Mouse (Mus musculus) cerebellum, adult 2 months (tissue): Measurements from ENCODE around the gene Mllt1. TPM values are rescaled to one million over a fixed set of nuclear protein-coding genes. Genes with fewer than 3 reads are reported as not detected.
A peak's percentile ranks its signal among the peaks of the same experiment; 100 is the strongest.

Experiments
- DNase-seq, 2 experiments: peaks; one replicate each; pipeline ENCODE4 v3.0.0; 2021
- H3K27ac ChIP-seq: fragments of 200-500 bp; 2 replicates; pipeline ENCODE4 v1.5.1; 2012; ENCODE audit warnings: low read length, control low read depth, inconsistent platforms; ENCODE audit not compliant: insufficient read depth
- H3K27me3 ChIP-seq: fragments of 200-500 bp; 2 replicates; pipeline ENCODE4 v1.6.1; 2012; ENCODE audit warnings: inconsistent platforms, mild to moderate bottlenecking, low read length, moderate library complexity; ENCODE audit not compliant: control insufficient read depth, insufficient read depth
- H3K4me1 ChIP-seq: fragments of 200-500 bp; 2 replicates; pipeline ENCODE4 v1.6.1; 2011; ENCODE audit warnings: low read length; ENCODE audit not compliant: control insufficient read depth, insufficient read depth
- H3K4me3 ChIP-seq: fragments of 200-500 bp; replicated peaks from 2 replicates; pipeline ENCODE3; 2011; ENCODE audit warnings: mild to moderate bottlenecking, low read depth, low read length, control low read depth; ENCODE audit not compliant: insufficient read depth
- CTCF ChIP-seq: fragments of 200-500 bp; IDR thresholded peaks from 2 replicates; pipeline ENCODE4 v1.5.1; 2011; ENCODE audit warnings: low read depth, mild to moderate bottlenecking, control low read depth, low read length, moderate library complexity, borderline replicate concordance; ENCODE audit not compliant: insufficient read depth
- POLR2A ChIP-seq: fragments of 200-500 bp; IDR thresholded peaks from 2 replicates; pipeline ENCODE4 v1.6.1; 2011; ENCODE audit warnings: low read length, control low read depth, borderline replicate concordance; ENCODE audit not compliant: insufficient read depth
- WGBS: fragments of 180-500 bp; shearing (Covaris S2); methylation state at CpG from one replicate; pipeline ENCODE4 v1.1.7; 2018; 5-methylcytosine and 5-hydroxymethylcytosine counted together
- polyA plus RNA-seq: library from polyadenylated mRNA; depleted of rRNA; stranded (reverse); fragments of >200 nt; gene quantifications from 2 replicates; pipeline ENCODE4 v1.2.3, GENCODE M21; 2012; rRNA removed

Gene Mllt1
- polyA plus RNA-seq = 45.7 and 47.9 TPM in 2 replicates

DNA sequence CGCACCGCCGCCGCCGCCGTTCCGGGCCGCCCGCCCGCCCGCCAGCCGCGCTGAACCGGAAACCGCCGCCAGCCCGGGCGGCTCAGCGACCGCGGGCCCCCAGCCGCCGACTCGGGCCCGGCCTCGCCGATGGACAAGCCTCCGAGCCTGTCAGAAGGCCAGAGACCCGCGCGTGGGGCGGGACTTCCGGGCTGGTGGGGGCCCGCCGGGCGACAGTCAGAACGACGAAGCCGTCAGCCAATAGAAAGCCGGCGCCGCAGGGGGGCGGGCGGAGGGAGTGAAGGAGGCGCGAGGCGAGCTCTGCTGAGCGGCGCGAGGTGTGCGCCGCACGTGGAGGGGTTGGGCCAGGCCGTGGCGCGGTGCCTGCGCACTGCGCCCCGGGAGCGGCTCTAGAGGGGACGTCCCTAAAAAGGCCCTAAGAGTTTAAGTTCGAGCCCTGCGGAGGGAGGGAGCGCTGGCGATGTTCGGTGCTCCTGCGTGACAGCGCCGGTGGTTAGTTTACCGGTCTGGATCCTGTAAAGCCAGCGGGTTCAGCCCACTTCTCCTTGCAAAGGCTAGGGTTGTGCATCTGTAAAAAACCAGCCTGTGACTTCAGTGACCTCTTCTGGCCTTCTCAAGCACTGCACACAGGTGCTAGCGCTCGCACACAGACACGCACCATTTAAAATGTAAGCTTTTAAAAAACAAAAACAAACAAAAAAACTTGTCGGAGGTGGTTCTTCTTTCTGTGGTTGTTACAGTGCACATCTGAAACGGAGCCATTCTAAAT, at the start of gene Mllt1:
TSS of gene Mllt1 (minus strand) at position 53 of the 769 bp plus-strand sequence.
- H3K4me3 ChIP-seq = peak within 1 kb of the TSS; percentile 73
- no peak within 1 kb of the TSS for H3K27ac ChIP-seq
- 4% methylated on average over 74 of the region's 76 CpGs for WGBS
- no peaks in the 10 kb centered on the region for H3K27me3 ChIP-seq
- H3K4me1 ChIP-seq = peaks cover 13% of the 10 kb centered on the region; the same call in 1 of the 2 replicates
- DNase-seq = peak; percentile 99 to 100
- peak; percentile 24; the same call in 1 of the 2 replicates for TF ChIP-seq POLR2A
- peak; percentile 54 for TF ChIP-seq CTCF

DNA sequence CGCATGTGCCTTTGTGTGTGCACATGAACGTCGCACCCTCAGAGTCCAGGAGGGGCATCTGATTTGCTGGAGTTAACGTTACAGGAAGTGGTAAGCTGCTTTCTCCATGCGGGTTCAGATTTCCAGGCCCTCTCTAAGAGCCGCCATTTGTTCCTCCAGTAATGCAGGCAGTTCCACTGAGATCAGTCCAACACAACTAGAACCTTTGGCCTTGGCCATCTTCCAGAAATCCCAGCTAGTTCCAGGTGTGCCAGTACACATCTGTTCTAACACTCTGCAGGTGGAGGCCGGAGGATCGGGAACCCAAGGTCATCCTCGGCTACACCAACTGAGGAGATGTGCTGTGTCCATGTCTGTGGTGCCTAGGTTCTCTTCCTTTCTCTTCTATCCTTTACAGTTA, 49.7 kb upstream of the Mllt1 start:
- 82% methylated on average over 9 of the region's 9 CpGs for WGBS
- no peaks in the 10 kb centered on the region for H3K27me3 ChIP-seq
- no peak overlapping the region for H3K27ac ChIP-seq
- TF ChIP-seq POLR2A (no peak), CTCF (no peak)
- H3K4me3 ChIP-seq = no peak overlapping the region
- no peak for DNase-seq
- no peaks in the 10 kb centered on the region for H3K4me1 ChIP-seq

DNA sequence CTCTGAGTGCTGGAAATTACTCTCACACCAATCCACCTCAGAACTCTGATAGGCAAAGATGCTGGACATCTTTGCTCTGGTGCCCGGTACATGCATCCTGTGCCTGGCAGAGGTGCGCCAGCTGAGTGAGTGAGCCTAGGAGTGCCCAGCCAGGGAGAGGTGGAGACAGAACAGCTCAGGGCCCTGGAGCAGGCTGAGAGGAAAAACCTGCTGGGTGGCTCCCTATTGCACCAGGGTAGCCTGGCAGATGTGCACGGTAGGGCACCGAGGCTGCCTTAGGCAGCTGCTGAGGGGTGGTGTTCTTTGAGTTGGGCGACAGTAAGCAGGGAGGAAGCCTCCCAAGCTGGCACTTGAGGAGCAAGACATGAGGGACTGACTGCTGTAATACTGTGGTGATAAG, 46.8 kb upstream of the Mllt1 start, which contains the start of gene Acer1:
TSS of gene Acer1 (minus strand) at position 114 of the 400 bp plus-strand sequence.
- H3K27ac ChIP-seq = no peak within 1 kb of the TSS

DNA sequence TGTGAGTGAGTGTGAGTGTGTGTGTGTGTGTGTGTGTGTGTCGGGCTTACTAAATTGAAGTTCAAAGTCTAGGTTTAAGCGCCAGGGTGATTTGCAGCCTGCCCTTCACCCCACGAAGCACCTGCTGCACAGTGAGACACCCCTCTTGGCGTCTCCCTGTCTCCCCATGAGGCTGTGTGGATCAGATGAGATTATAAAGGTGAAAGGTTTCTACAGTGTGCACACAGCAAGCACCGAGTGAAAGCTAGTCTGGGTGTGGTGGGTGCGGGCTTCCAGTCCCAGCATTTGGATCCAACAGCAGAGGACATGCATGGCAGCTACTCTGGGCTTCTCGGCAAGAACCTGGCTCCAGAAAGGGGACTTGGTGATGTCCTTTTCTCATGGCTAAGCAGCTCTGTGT, 45.8 kb upstream of the Mllt1 start:
- H3K4me3 ChIP-seq = no peak overlapping the region
- WGBS = 70% methylated on average over 7 of the region's 7 CpGs
- no peak overlapping the region for H3K27ac ChIP-seq
- no peaks in the 10 kb centered on the region for H3K27me3 ChIP-seq
- H3K4me1 ChIP-seq = no peaks in the 10 kb centered on the region
- TF ChIP-seq POLR2A (no peak), CTCF (no peak)
- DNase-seq = no peak

More for the DNA sequence above, 46.8 kb upstream of the Mllt1 start, which contains the start of gene Acer1:
- H3K27me3 ChIP-seq = no peaks in the 10 kb centered on the region
- WGBS = 72% methylated on average over 5 of the region's 5 CpGs
- DNase-seq = no peak
- no peaks in the 10 kb centered on the region for H3K4me1 ChIP-seq
- TF ChIP-seq CTCF (no peak), POLR2A (no peak)
- no peak within 1 kb of the TSS for H3K4me3 ChIP-seq

DNA sequence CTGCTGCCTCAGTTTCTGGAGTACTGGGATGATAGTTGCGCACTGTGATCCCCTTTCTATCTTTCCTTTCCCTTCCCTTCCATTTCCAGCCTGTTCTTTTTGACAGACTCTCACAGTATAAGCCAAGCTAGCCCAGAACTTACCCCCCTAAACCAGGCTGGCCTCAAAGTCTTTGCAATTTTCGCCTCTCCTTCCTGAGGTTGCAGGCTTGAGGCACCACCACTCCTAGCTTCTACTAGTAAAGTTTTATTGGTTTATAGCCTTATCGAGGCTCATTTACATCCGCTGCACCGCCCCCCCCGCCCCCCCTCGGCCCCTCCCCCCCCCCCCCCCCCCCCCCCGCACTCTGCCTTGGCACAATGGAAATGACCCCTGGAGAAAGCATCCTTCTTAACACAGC, 44.3 kb upstream of the Mllt1 start:
- TF ChIP-seq CTCF (no peak), POLR2A (no peak)
- H3K4me3 ChIP-seq = no peak overlapping the region
- DNase-seq = no peak
- H3K27me3 ChIP-seq = no peaks in the 10 kb centered on the region
- no peaks in the 10 kb centered on the region for H3K4me1 ChIP-seq
- H3K27ac ChIP-seq = no peak overlapping the region
- whole genome bisulfite sequencing = 35% methylated on average over 7 of the region's 8 CpGs

DNA sequence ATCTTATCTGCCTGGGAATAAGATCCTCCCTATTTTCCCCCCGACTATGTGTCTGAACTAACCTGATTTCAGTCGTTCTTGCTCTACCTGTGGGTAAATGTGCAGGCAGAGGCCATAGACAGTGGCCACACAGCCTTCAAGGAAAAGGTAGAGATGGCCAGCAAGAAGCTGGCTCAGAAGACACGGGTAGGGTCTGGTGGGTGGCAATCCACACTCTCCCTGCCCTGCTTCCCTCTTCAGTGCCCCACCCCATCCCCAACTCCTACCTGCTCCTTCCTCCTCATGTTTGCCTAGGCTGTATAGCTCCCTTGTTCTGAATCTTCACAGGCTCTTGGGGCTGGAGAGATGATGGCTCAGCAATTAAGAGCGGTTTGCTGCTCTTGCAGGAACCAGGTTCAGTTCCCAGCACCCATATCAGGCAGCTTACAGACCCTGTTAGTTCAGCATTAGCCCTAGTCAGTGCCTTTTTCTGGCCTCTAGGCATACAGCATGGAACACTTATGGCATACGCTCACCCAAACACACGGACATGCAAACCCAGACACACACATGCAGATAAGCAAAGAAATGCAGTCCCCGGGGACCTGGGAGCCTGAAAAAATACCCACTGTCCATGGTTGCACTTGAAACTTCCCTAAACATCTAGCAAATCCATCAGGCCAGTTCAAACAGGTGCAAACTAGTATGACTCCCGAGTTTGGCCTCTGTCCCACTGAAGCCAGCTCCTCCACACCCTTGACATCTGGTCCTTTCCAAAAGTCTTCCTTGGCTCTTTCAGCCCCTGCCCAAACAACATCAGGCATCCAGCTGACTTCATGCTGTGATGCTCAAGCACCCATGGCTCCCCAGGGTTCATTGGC, 41.5 kb upstream of the Mllt1 start:
- TF ChIP-seq CTCF (no peak), POLR2A (no peak)
- DNase-seq = no peak
- H3K4me3 ChIP-seq = no peak overlapping the region
- no peak overlapping the region for H3K27ac ChIP-seq
- H3K4me1 ChIP-seq = no peaks in the 10 kb centered on the region
- 67% methylated on average over 8 of the region's 8 CpGs for WGBS
- no peaks in the 10 kb centered on the region for H3K27me3 ChIP-seq

DNA sequence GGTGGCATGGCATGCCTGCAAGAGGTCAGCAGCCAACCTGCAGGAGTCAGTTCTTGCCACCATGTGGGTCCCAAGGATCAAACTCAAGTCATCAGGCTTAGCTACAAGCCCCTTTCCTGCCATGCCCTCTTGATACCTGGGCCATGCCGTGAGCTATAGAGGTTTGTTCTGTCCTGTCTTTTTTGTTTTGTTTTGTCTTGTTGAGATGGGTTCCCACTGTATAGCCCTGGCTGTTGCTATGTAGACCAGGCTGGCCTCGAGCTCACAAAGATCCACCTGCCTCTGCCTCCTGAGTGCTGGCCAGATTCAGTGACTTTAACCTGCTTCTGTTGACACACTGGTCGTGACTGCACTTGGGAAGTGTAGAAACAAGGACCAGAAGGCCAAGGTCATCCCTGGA, 40.2 kb upstream of the Mllt1 start:
- Histone ChIP-seq H3K4me3 (no peak overlapping the region), H3K27ac (no peak overlapping the region), H3K27me3 (no peaks in the 10 kb centered on the region), H3K4me1 (no peaks in the 10 kb centered on the region)
- no peak for DNase-seq
- TF ChIP-seq CTCF (no peak), POLR2A (no peak)
- 79% methylated on average over 3 of the region's 3 CpGs for WGBS
